Mouse (Mus musculus) neural tube, embryonic 11.5 days (tissue): ENCODE measurements around the gene Cd52. TPM values are rescaled to one million over a fixed set of nuclear protein-coding genes. Genes with fewer than 3 reads are reported as not detected.

Experiments used
- ATAC-seq: fragments of 200-750 bp; cut with Nextera tagmentation; 2 replicates; pipeline ENCODE4 v1.8.0; 2017; ENCODE audit warnings: moderate number of reproducible peaks, mild to moderate bottlenecking, moderate TSS enrichment, moderate library complexity; ENCODE audit not compliant: insufficient read depth, low FRiP score, low TSS enrichment
- DNase-seq: peaks from one replicate; pipeline ENCODE4 v3.0.0-alpha.2; 2015; ENCODE audit warnings: low spot score
- H3K27ac ChIP-seq: fragments of 300-500 bp; sonication (generic); 2 replicates; pipeline ENCODE4 v1.5.1; 2014; ENCODE audit warnings: low read depth, mild to moderate bottlenecking, low read length
- H3K27me3 ChIP-seq: fragments of 300-500 bp; sonication (generic); 2 replicates; pipeline ENCODE4 v1.6.1; 2014; ENCODE audit warnings: mild to moderate bottlenecking, low read length, mixed read lengths; ENCODE audit not compliant: control insufficient read depth, insufficient read depth
- H3K36me3 ChIP-seq: fragments of 300-500 bp; sonication (generic); 2 replicates; pipeline ENCODE4 v1.6.1; 2014; ENCODE audit warnings: mild to moderate bottlenecking, low read length, moderate library complexity, mixed read lengths; ENCODE audit not compliant: control insufficient read depth, insufficient read depth
- H3K4me1 ChIP-seq: fragments of 300-500 bp; sonication (generic); 2 replicates; pipeline ENCODE4 v1.6.1; 2014; ENCODE audit warnings: low read length, mixed read lengths; ENCODE audit not compliant: control insufficient read depth, insufficient read depth
- H3K4me2 ChIP-seq: fragments of 300-500 bp; sonication (generic); 2 replicates; pipeline ENCODE4 v1.6.1; 2014; ENCODE audit warnings: low read depth, mild to moderate bottlenecking, moderate library complexity
- H3K4me3 ChIP-seq: fragments of 300-500 bp; sonication (generic); 2 replicates; pipeline ENCODE4 v1.5.1; 2014; ENCODE audit warnings: low read depth, low read length
- H3K9ac ChIP-seq: fragments of 300-500 bp; sonication (generic); 2 replicates; pipeline ENCODE4 v1.6.1; 2014; ENCODE audit warnings: mild to moderate bottlenecking, low read length
- H3K9me3 ChIP-seq: fragments of 300-500 bp; sonication (generic); 2 replicates; pipeline ENCODE4 v1.6.1; 2016; ENCODE audit warnings: low read length; ENCODE audit not compliant: control insufficient read depth
- WGBS: fragments of 180-500 bp; shearing (Covaris S2); extraction: QIAGEN DNeasy Blood & Tissue Kit; methylation state at CpG from one replicate; pipeline ENCODE4 v1.1.7; 2014; 5-methylcytosine and 5-hydroxymethylcytosine counted together
- polyA plus RNA-seq: library from polyadenylated mRNA; unstranded; fragments of >200 nt; fragmentation: Nextera tagmentation; extraction: Ambion mirVana; gene quantifications from 2 replicates; pipeline ENCODE4 v1.2.1, GENCODE M21; 2014

Cd52 gene
- polyA plus RNA-seq, 1 experiment from 2014 or later, result 6.4 TPM

- Histone ChIP-seq H3K9me3 (no peaks in the 10 kb centered on the region), H3K27me3 (no peaks in the 10 kb centered on the region), H3K9ac (no peak overlapping the region), H3K4me2 (no peak overlapping the region), H3K4me1 (no peaks in the 10 kb centered on the region), H3K4me3 (no peak overlapping the region), H3K36me3 (no peaks in the 10 kb centered on the region), H3K27ac (no peak overlapping the region)
- DNase-seq, result no peak
- no peak for ATAC-seq
- WGBS, result 85% methylated on average over 16 of the region's 16 CpGs
These were observed 20.6 kb upstream of the Cd52 start for GRCm38 (mm10) chr4:134115215-134116144.

DNA sequence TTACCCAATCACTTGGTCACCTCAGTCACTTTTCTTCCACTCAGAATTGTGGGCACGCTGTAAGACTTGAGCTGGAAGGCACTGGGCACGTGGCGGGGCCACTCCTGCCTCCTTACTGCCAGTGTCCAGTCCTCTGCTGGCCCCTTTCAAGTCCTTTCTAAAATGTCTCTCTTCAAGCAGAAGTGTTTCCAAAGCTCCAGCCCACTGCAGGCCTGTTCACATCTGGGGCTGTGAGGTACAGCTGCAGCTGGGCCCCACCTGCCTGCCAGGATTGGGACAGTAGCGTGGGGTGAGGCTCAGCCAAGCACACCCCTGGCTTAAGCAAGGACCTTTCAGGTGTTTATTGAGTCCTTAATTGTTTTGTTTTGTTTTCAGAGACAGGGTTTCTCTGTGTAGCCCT is 19.2 kb upstream of the Cd52 start:
- Histone ChIP-seq H3K27me3 (no peaks in the 10 kb centered on the region), H3K4me1 (no peaks in the 10 kb centered on the region), H3K27ac (no peak overlapping the region), H3K36me3 (no peaks in the 10 kb centered on the region), H3K9me3 (no peaks in the 10 kb centered on the region), H3K9ac (no peak overlapping the region), H3K4me3 (no peak overlapping the region), H3K4me2 (no peak overlapping the region)
- ATAC-seq (no peak), DNase-seq (no peak)
- 93% methylated on average over 4 of the region's 4 CpGs for WGBS

GRCm38 (mm10) chr4:134113356-134113994 is 18.6 kb upstream of the Cd52 start:
- Histone ChIP-seq H3K27me3 (no peaks in the 10 kb centered on the region), H3K4me2 (no peak overlapping the region), H3K9me3 (no peaks in the 10 kb centered on the region), H3K9ac (no peak overlapping the region; the same call in 1 of the 2 replicates), H3K4me1 (no peaks in the 10 kb centered on the region), H3K27ac (no peak overlapping the region), H3K36me3 (no peaks in the 10 kb centered on the region), H3K4me3 (no peak overlapping the region)
- DNase-seq, result no peak
- no peak for ATAC-seq
- WGBS, result 57% methylated on average over 10 of the region's 10 CpGs

DNA sequence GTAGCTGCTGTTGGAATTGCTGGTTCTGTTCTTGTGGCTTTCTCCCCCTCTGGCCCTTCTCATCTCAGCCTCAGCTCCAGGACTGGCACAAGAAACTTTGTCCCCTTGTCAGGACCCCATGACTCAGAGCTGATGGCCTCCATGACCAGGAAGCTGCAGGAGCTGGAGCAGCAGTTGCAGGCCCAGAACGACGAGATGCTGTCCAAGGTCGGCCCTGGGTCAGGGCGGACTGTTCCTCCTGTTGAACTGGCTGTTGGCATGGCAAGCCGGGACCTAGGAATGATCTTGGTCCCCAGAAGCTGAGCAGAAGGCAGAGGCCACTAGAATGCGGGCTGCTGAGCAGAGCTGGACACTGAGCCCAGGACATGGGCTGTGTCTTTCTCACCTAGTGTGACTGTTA is 17.5 kb upstream of the Cd52 start:
- WGBS, result 79% methylated on average over 6 of the region's 6 CpGs
- no peak overlapping the region for H3K9ac ChIP-seq
- H3K36me3 ChIP-seq, result no peaks in the 10 kb centered on the region
- H3K27ac ChIP-seq, result no peak overlapping the region
- no peaks in the 10 kb centered on the region for H3K27me3 ChIP-seq
- no peak for DNase-seq
- no peak overlapping the region for H3K4me3 ChIP-seq
- no peak overlapping the region for H3K4me2 ChIP-seq
- no peak for ATAC-seq
- no peaks in the 10 kb centered on the region for H3K9me3 ChIP-seq
- H3K4me1 ChIP-seq, result no peaks in the 10 kb centered on the region

DNA sequence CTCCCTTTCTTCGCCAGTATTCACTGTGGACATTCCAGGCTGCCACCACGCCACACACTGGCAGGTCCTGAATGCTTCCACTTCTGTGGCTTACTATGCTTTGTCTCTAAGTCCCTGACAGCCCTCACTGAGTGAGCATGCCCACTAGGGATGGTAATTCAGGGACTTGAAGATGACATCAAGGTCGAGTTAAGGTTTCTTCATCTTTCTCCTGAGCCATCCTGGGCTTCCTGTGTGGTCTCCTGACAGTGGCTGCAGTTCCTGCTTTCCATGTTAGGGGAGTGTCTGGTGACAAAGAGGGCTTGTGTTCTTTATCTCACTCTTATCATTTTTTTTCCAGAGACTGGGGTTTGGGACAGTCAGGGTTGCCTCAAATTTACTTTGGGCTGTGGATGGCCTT is 15.8 kb upstream of the Cd52 start:
- 46% methylated on average over 3 of the region's 3 CpGs for WGBS
- Histone ChIP-seq H3K4me1 (no peaks in the 10 kb centered on the region), H3K4me3 (no peak overlapping the region), H3K9ac (no peak overlapping the region), H3K9me3 (no peaks in the 10 kb centered on the region), H3K27ac (no peak overlapping the region), H3K36me3 (no peaks in the 10 kb centered on the region), H3K4me2 (no peak overlapping the region), H3K27me3 (no peaks in the 10 kb centered on the region)
- ATAC-seq, result no peak
- no peak for DNase-seq

GRCm38 (mm10) chr4:134108196-134108595 is 13.3 kb upstream of the Cd52 start:
- no peak overlapping the region for H3K27ac ChIP-seq

DNA sequence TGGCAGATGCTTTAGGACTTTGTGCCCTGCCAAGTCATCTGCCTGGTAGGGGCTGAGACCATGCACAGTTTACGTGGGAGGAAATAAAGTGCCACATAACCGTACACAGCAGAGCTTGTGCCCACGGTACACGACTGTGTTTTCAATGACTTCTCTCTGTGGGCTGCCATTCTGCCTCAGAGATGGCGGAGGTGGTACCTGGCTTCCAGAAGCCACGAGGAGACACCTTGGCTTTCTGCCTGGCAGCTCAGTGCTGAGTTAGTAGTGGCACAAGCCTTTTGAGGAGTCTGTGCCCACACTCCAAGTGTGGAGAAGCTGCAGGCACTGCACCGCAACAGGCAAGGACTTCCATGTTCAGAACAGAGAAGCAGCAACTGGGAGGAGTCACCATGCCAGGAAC is 12.8 kb upstream of the Cd52 start:
- ATAC-seq, result no peak
- H3K4me2 ChIP-seq, result no peak overlapping the region
- no peaks in the 10 kb centered on the region for H3K9me3 ChIP-seq
- H3K36me3 ChIP-seq, result no peaks in the 10 kb centered on the region
- WGBS, result 87% methylated on average over 7 of the region's 7 CpGs
- no peaks in the 10 kb centered on the region for H3K27me3 ChIP-seq
- no peak overlapping the region for H3K27ac ChIP-seq
- no peaks in the 10 kb centered on the region for H3K4me1 ChIP-seq
- no peak overlapping the region for H3K4me3 ChIP-seq
- no peak overlapping the region for H3K9ac ChIP-seq
- no peak for DNase-seq

More at GRCm38 (mm10) chr4:134108196-134108595, 13.3 kb upstream of the Cd52 start:
- DNase-seq (no peak), ATAC-seq (no peak)
- Histone ChIP-seq H3K36me3 (no peaks in the 10 kb centered on the region), H3K4me3 (no peak overlapping the region), H3K4me1 (no peaks in the 10 kb centered on the region), H3K27me3 (no peaks in the 10 kb centered on the region), H3K4me2 (no peak overlapping the region), H3K9ac (no peak overlapping the region), H3K9me3 (no peaks in the 10 kb centered on the region)
- 51% methylated on average over 5 of the region's 5 CpGs for WGBS

DNA sequence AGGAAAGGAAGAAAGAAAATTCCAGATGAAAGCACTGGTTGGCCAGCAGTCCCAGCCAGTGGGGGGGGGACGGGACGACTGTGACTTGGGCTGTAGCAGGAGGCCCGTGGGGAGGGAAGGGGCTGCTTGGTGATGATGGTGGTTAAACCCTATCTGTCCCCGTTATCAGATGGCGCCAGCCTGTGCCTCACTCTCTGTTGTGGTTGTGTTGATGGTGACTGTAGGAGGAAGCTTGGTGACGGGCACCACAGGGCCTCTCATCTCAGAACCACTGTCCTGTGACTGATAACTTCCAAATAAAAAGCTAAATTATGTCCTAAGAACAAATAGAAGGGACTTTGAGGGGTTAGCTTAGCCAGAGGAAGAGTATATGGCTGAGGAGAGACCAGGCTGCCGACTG is 11.2 kb upstream of the Cd52 start:
- Histone ChIP-seq H3K4me3 (no peak overlapping the region), H3K36me3 (no peaks in the 10 kb centered on the region), H3K4me1 (no peaks in the 10 kb centered on the region), H3K27me3 (no peaks in the 10 kb centered on the region), H3K9ac (no peak overlapping the region), H3K9me3 (no peaks in the 10 kb centered on the region), H3K27ac (no peak overlapping the region), H3K4me2 (no peak overlapping the region)
- ATAC-seq (no peak), DNase-seq (no peak)
- WGBS, result 76% methylated on average over 7 of the region's 7 CpGs

DNA sequence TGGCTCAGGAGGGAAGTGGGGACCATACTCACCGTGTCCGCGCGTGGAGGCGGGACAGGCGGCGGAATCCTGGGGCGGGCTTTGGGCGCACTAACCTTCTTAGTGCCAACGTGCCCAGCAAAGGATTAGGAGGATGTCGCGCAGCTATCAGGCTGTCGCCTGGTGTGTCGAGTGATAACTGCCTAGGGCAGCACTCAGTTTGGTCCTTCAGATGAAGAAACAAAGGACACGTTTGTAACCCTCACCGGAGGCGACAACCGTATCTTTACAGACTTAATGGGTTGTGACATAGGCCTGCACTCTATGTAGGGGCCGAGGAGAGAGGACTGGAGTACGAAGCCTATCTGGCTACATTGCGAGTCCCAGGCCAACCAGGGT is 7.8 kb upstream of the Cd52 start:
- H3K27me3 ChIP-seq, result no peaks in the 10 kb centered on the region
- no peaks in the 10 kb centered on the region for H3K36me3 ChIP-seq
- H3K27ac ChIP-seq, result no peak overlapping the region
- peak overlapping the region; percentile 49 for H3K4me3 ChIP-seq
- no peaks in the 10 kb centered on the region for H3K9me3 ChIP-seq
- H3K9ac ChIP-seq, result peak overlapping the region; percentile 44
- ATAC-seq (peak; percentile 50; the same call in 1 of the 2 replicates), DNase-seq (no peak)
- no peaks in the 10 kb centered on the region for H3K4me1 ChIP-seq
- 6% methylated on average over 21 of the region's 21 CpGs for WGBS
- H3K4me2 ChIP-seq, result peak overlapping the region; percentile 57
